Mouse (Mus musculus) MEL (cell line): ENCODE measurements around the gene Slc36a3. TPM values are rescaled to one million over a fixed set of nuclear protein-coding genes. Genes with fewer than 3 reads are reported as not detected.
"Not testable (repeated sequence)": the region's sequence is repeated elsewhere in the genome, so short reads cannot be mapped to it uniquely, and the experiment has no call there.

Experiments used
- DNase-seq: peaks from one replicate; pipeline ENCODE4 v3.0.0; 2011; ENCODE audit warnings: low read depth, low spot score
- H3K27ac ChIP-seq: 2 replicates; pipeline ENCODE4 v1.5.1; 2012; ENCODE audit warnings: low read depth, mild to moderate bottlenecking, control low read depth, low read length, moderate library complexity; ENCODE audit not compliant: control insufficient read depth
- H3K27me3 ChIP-seq, 2 experiments: fragments of 150-350 bp in 1 of 2; sonication (generic) in 1 of 2; 2 replicates each; pipeline ENCODE4 v1.6.1; 2012; ENCODE audit warnings: low read length in 2 of 2, mild to moderate bottlenecking in 2 of 2, improper control_type of control experiment in 1 of 2, moderate library complexity in 1 of 2; ENCODE audit not compliant: insufficient read depth in 2 of 2, control insufficient read depth in 1 of 2
- H3K36me3 ChIP-seq, 2 experiments: 2 replicates each; pipeline ENCODE4 v1.6.1; 2012 to 2014; ENCODE audit warnings: low read length in 2 of 2, improper control_type of control experiment in 1 of 2, inconsistent platforms in 1 of 2, mild to moderate bottlenecking in 1 of 2; ENCODE audit not compliant: insufficient read depth in 2 of 2, control insufficient read depth in 1 of 2
- H3K4me1 ChIP-seq, 2 experiments: fragments of 150-350 bp in 1 of 2; sonication (generic) in 1 of 2; 2 replicates each; pipeline ENCODE4 v1.6.1; 2012; ENCODE audit warnings: low read length in 2 of 2, improper control_type of control experiment in 1 of 2, mild to moderate bottlenecking in 1 of 2; ENCODE audit not compliant: insufficient read depth in 2 of 2, control insufficient read depth in 1 of 2
- H3K4me3 ChIP-seq, 2 experiments: fragments of 150-350 bp in 1 of 2; sonication (generic) in 1 of 2; 2 replicates each; pipeline ENCODE4 v1.5.1; 2012; ENCODE audit warnings: low read depth in 2 of 2, low read length in 2 of 2, mild to moderate bottlenecking in 2 of 2, moderate library complexity in 2 of 2, control low read depth in 1 of 2, improper control_type of control experiment in 1 of 2; ENCODE audit not compliant: control insufficient read depth in 1 of 2, insufficient read depth in 1 of 2
- H3K79me2 ChIP-seq: 2 replicates; pipeline ENCODE4 v1.6.1; 2012; ENCODE audit warnings: mild to moderate bottlenecking, low read length, moderate library complexity; ENCODE audit not compliant: control insufficient read depth, poor library complexity, insufficient read depth
- H3K9ac ChIP-seq: 2 replicates; pipeline ENCODE4 v1.6.1; 2012; ENCODE audit warnings: low read depth, mild to moderate bottlenecking, control low read depth, low read length, moderate library complexity; ENCODE audit not compliant: control insufficient read depth, poor library complexity, severe bottlenecking
- H3K9me3 ChIP-seq: fragments of 150-350 bp; sonication (generic); replicated peaks from 2 replicates; pipeline ENCODE4 v1.6.1; 2012; ENCODE audit warnings: mild to moderate bottlenecking, low read length, improper control_type of control experiment, moderate library complexity; ENCODE audit not compliant: insufficient read depth
- CHD1 ChIP-seq: IDR thresholded peaks from 2 replicates; pipeline ENCODE4 v1.6.1; 2012; ENCODE audit warnings: low read depth, mild to moderate bottlenecking, inconsistent platforms, low read length, improper control_type of control experiment
- CTCF ChIP-seq, 3 experiments: IDR thresholded peaks in 2 of 3; conservative IDR thresholded peaks in 1 of 3; 2 replicates each; pipeline ENCODE4 v1.5.1; 2011 to 2012; ENCODE audit warnings: low read length in 3 of 3, low read depth in 2 of 3, mild to moderate bottlenecking in 2 of 3, improper control_type of control experiment in 1 of 3, inconsistent platforms in 1 of 3, mixed read lengths in 1 of 3, moderate library complexity in 1 of 3; ENCODE audit not compliant: control insufficient read depth in 1 of 3, insufficient read depth in 1 of 3, poor library complexity in 1 of 3, severe bottlenecking in 1 of 3
- ELF1 ChIP-seq: IDR thresholded peaks from 2 replicates; pipeline ENCODE4 v1.6.1; 2014; ENCODE audit warnings: low read depth, mild to moderate bottlenecking, inconsistent platforms, low read length, improper control_type of control experiment, moderate library complexity
- EP300 ChIP-seq, 2 experiments: IDR thresholded peaks; 2 replicates each; pipeline ENCODE4 v1.6.1; 2011; ENCODE audit warnings: improper control_type of control experiment in 2 of 2, low read length in 2 of 2, low read depth in 1 of 2, mild to moderate bottlenecking in 1 of 2
- ETS1 ChIP-seq: IDR thresholded peaks from 2 replicates; pipeline ENCODE4 v1.6.1; 2012; ENCODE audit warnings: low read depth, mild to moderate bottlenecking, inconsistent platforms, low read length, improper control_type of control experiment, moderate library complexity
- GABPA ChIP-seq: IDR thresholded peaks from 2 replicates; pipeline ENCODE4 v1.6.1; 2012; ENCODE audit warnings: low read depth, mild to moderate bottlenecking, inconsistent platforms, low read length, improper control_type of control experiment, moderate library complexity
- KAT2A ChIP-seq: conservative IDR thresholded peaks from 2 replicates; pipeline ENCODE4 v1.6.1; 2012; ENCODE audit warnings: low read depth, low read length, improper control_type of control experiment, inconsistent platforms
- MAFK ChIP-seq: IDR thresholded peaks from 2 replicates; pipeline ENCODE4 v1.6.1; 2011; ENCODE audit warnings: low read depth, mild to moderate bottlenecking, low read length, improper control_type of control experiment, borderline replicate concordance
- MAX ChIP-seq: IDR thresholded peaks from 2 replicates; pipeline ENCODE4 v1.6.1; 2011; ENCODE audit warnings: low read length, improper control_type of control experiment
- MAZ ChIP-seq: IDR thresholded peaks from 2 replicates; pipeline ENCODE4 v1.6.1; 2012; ENCODE audit warnings: low read depth, mild to moderate bottlenecking, inconsistent platforms, low read length, improper control_type of control experiment
- MYC ChIP-seq: IDR thresholded peaks from 2 replicates; pipeline ENCODE4 v1.6.1; 2011; ENCODE audit warnings: low read depth, mild to moderate bottlenecking, low read length, improper control_type of control experiment, moderate library complexity
- NELFE ChIP-seq: IDR thresholded peaks from 2 replicates; pipeline ENCODE4 v1.6.1; 2011; ENCODE audit warnings: low read depth, low read length, improper control_type of control experiment
- NRF1 ChIP-seq: IDR thresholded peaks from 2 replicates; pipeline ENCODE4 v1.6.1; 2014; ENCODE audit warnings: low read depth, mild to moderate bottlenecking, inconsistent platforms, low read length, improper control_type of control experiment, moderate library complexity; ENCODE audit not compliant: poor library complexity, insufficient read depth, severe bottlenecking
- POLR2A ChIP-seq, 2 experiments: IDR thresholded peaks; 2 replicates each; pipeline ENCODE4 v1.6.1; 2011 to 2012; ENCODE audit warnings: low read length in 2 of 2, mild to moderate bottlenecking in 2 of 2, control low read depth in 1 of 2, improper control_type of control experiment in 1 of 2, low read depth in 1 of 2, moderate library complexity in 1 of 2; ENCODE audit not compliant: control insufficient read depth in 1 of 2, insufficient read depth in 1 of 2, poor library complexity in 1 of 2
- POLR2AphosphoS5 ChIP-seq: IDR thresholded peaks from 2 replicates; pipeline ENCODE4 v1.6.1; 2012; ENCODE audit warnings: low read depth, borderline replicate concordance, mild to moderate bottlenecking, inconsistent platforms, low read length, moderate library complexity, mixed read lengths
- RCOR1 ChIP-seq: IDR thresholded peaks from 2 replicates; pipeline ENCODE4 v1.6.1; 2012; ENCODE audit warnings: low read depth, mild to moderate bottlenecking, inconsistent platforms, low read length, improper control_type of control experiment
- SIN3A ChIP-seq: IDR thresholded peaks from 2 replicates; pipeline ENCODE4 v1.6.1; 2012; ENCODE audit warnings: low read length, improper control_type of control experiment, inconsistent platforms
- TBP ChIP-seq: IDR thresholded peaks from 2 replicates; pipeline ENCODE4 v1.8.0; 2011; ENCODE audit warnings: low read depth, low read length, improper control_type of control experiment
- TCF12 ChIP-seq: IDR thresholded peaks from 2 replicates; pipeline ENCODE4 v1.6.1; 2014; ENCODE audit warnings: low read depth, mild to moderate bottlenecking, inconsistent platforms, low read length, improper control_type of control experiment, moderate library complexity
- USF1 ChIP-seq: IDR thresholded peaks from 2 replicates; pipeline ENCODE4 v1.6.1; 2014; ENCODE audit warnings: low read depth, mild to moderate bottlenecking, inconsistent platforms, low read length, improper control_type of control experiment, moderate library complexity
- ZKSCAN1 ChIP-seq: IDR thresholded peaks from 2 replicates; pipeline ENCODE4 v1.6.1; 2012; ENCODE audit warnings: low read depth, mild to moderate bottlenecking, inconsistent platforms, low read length, improper control_type of control experiment, moderate library complexity
- ZMIZ1 ChIP-seq: IDR thresholded peaks from 2 replicates; pipeline ENCODE4 v1.6.1; 2012; ENCODE audit warnings: low read depth, mild to moderate bottlenecking, inconsistent platforms, low read length, improper control_type of control experiment, moderate library complexity
- ZNF384 ChIP-seq: IDR thresholded peaks from 2 replicates; pipeline ENCODE4 v1.6.1; 2012; ENCODE audit warnings: low read depth, mild to moderate bottlenecking, inconsistent platforms, low read length, improper control_type of control experiment
- polyA plus RNA-seq, 2 experiments: library from polyadenylated mRNA; stranded (reverse) in 1 of 2; unstranded in 1 of 2; fragments of >175 nt in 1 of 2; fragments of >200 nt in 1 of 2; gene quantifications; 2 replicates each; pipeline versions ENCODE4 v1.2.1 to v1.2.4; 2012; ENCODE audit warnings: low replicate concordance in 2 of 2, low read depth in 1 of 2; ENCODE audit not compliant: insufficient read length in 2 of 2, insufficient read depth in 1 of 2, missing spikeins in 1 of 2
- total RNA-seq: library from RNA; depleted of rRNA; stranded (reverse); fragments of 300-350 nt; gene quantifications from 2 replicates; pipeline ENCODE4 v1.2.3, GENCODE M21; 2012

The Slc36a3 gene
- total and polyA plus RNA-seq, 3 experiments, result 0.12 to 0.15 TPM; not detected in 1

- peak overlapping the region; percentile 59 for H3K27ac ChIP-seq
- DNase-seq, result peak; percentile 64
- peaks cover 0 to 17% of the 10 kb centered on the region in 2 experiments; a peak in 2 of 4 replicates for H3K36me3 ChIP-seq
- H3K4me1 ChIP-seq, result peaks cover 14 to 21% of the 10 kb centered on the region in 2 experiments
- no peaks in the 10 kb centered on the region; the same call in 1 of the 2 replicates for H3K79me2 ChIP-seq
- no peak for TF ChIP-seq KAT2A
- no peak for TF ChIP-seq MYC
- TF ChIP-seq MAFK, result no peak
- TF ChIP-seq POLR2AphosphoS5, result no peak
- no peak for TF ChIP-seq MAX
- no peak for TF ChIP-seq ZKSCAN1
- TF ChIP-seq ZNF384, result no peak
- no peak for TF ChIP-seq RCOR1
- no peak for TF ChIP-seq ETS1
- no peak for TF ChIP-seq EP300 (IDR thresholded peaks at IDR 0.05; ENCODE audit: low read depth in 1 of 2, low read length in 2 of 2)
- no peaks in the 10 kb centered on the region for H3K27me3 ChIP-seq
- H3K9me3 ChIP-seq, result no peaks in the 10 kb centered on the region
- H3K4me3 ChIP-seq, result peak overlapping the region in 1 of 2 experiments; percentile 58; a peak in 1 of 4 replicates
- H3K9ac ChIP-seq, result no peak overlapping the region
Observed at GRCm38 (mm10) chr11:55114291-55114690, 37.2 kb downstream of the Slc36a3 start.

- TF ChIP-seq MAX, result 0 out of 2 replicates have a peak, but pooled peaks have one; percentile 5
- peak; percentile 18; the same call in 1 of the 2 replicates for TF ChIP-seq TCF12
- peak; percentile 63; the same call in 1 of the 2 replicates for TF ChIP-seq MAZ
- H3K79me2 ChIP-seq, H3K9me3 ChIP-seq, H3K27me3 ChIP-seq, DNase-seq: not testable (repeated sequence)
- Histone ChIP-seq H3K4me3 (peak overlapping the region; percentile 68 to 78), H3K4me1 (peaks cover 14 to 21% of the 10 kb centered on the region in 2 experiments), H3K9ac (peak overlapping the region; percentile 80), H3K27ac (peak overlapping the region; percentile 95), H3K36me3 (peaks cover 0 to 17% of the 10 kb centered on the region in 2 experiments; a peak in 2 of 4 replicates)
Observed at GRCm38 (mm10) chr11:55113861-55114250, 37.7 kb downstream of the Slc36a3 start.

GRCm38 (mm10) chr11:55113209-55113860 is 38.2 kb downstream of the Slc36a3 start:
- H3K4me3 ChIP-seq, result peak overlapping the region; percentile 68 to 78
- peaks cover 0 to 17% of the 10 kb centered on the region in 2 experiments; a peak in 2 of 4 replicates for H3K36me3 ChIP-seq
- no peaks in the 10 kb centered on the region; the same call in 1 of the 2 replicates for H3K79me2 ChIP-seq
- peak overlapping the region; percentile 95 for H3K27ac ChIP-seq
- no peaks in the 10 kb centered on the region for H3K27me3 ChIP-seq
- no peaks in the 10 kb centered on the region for H3K9me3 ChIP-seq
- DNase-seq, result peak; percentile 96
- peaks cover 14 to 21% of the 10 kb centered on the region in 2 experiments for H3K4me1 ChIP-seq
- peak overlapping the region; percentile 80 for H3K9ac ChIP-seq
- TF ChIP-seq NELFE (peak; percentile 87), CHD1 (0 out of 2 replicates have a peak, but pooled peaks have one; percentile 81), MYC (peak; percentile 87), NRF1 (no peak), MAFK (no peak), ZMIZ1 (peak; percentile 88), ELF1 (peak; percentile 85), TCF12 (peak; percentile 60; the same call in 1 of the 2 replicates), GABPA (no peak; the same call in 1 of the 2 replicates), KAT2A (no peak), MAX (peak; percentile 77), POLR2A (IDR thresholded peaks at IDR 0.05; ENCODE audit: control insufficient read depth in 1 of 2, insufficient read depth in 1 of 2, low read depth in 1 of 2, low read length in 2 of 2, poor library complexity in 1 of 2) (peak in 1 of 2 experiments; percentile 86; a peak in 2 of 4 replicates), EP300 (IDR thresholded peaks at IDR 0.05; ENCODE audit: low read depth in 1 of 2, low read length in 2 of 2) (peak in 1 of 2 experiments; percentile 44; a peak in 1 of 4 replicates), ETS1 (peak; percentile 65), SIN3A (peak; percentile 94), USF1 (peak; percentile 66; the same call in 1 of the 2 replicates), TBP (peak; percentile 83), CTCF (IDR thresholded peaks at IDR 0.05 in 2 of 3, conservative IDR thresholded peaks at IDR 0.05 in 1 of 3; ENCODE audit: control insufficient read depth in 1 of 3, insufficient read depth in 1 of 3, low read depth in 2 of 3, low read length in 3 of 3, poor library complexity in 1 of 3, severe bottlenecking in 1 of 3) (no peak)
